Mouse (Mus musculus) liver, postnatal 0 days (tissue): ENCODE results near the gene Fam19a5. TPM values are rescaled to one million over a fixed set of nuclear protein-coding genes. Genes with fewer than 3 reads are reported as not detected.

Experiments used
- ATAC-seq: fragments of 200-750 bp; cut with Nextera tagmentation; 2 replicates; pipeline ENCODE4 v1.8.0; 2017; ENCODE audit warnings: mild to moderate bottlenecking, moderate library complexity
- DNase-seq: peaks from one replicate; pipeline ENCODE4 v3.0.0-alpha.2; 2016
- H3K27ac ChIP-seq: fragments of 300-500 bp; sonication (generic); 2 replicates; pipeline ENCODE4 v1.5.1; 2014; ENCODE audit warnings: antibody characterized with exemption, moderate library complexity, mild to moderate bottlenecking, low read depth
- H3K27me3 ChIP-seq: fragments of 300-500 bp; sonication (generic); 2 replicates; pipeline ENCODE4 v1.6.1; 2014; ENCODE audit warnings: low read length, control low read depth, mixed read lengths; ENCODE audit not compliant: insufficient read depth
- H3K36me3 ChIP-seq: fragments of 300-500 bp; sonication (generic); replicated peaks from 2 replicates; pipeline ENCODE4 v1.6.1; 2014; ENCODE audit warnings: mild to moderate bottlenecking, control low read depth, low read length, moderate library complexity, mixed read lengths; ENCODE audit not compliant: insufficient read depth
- H3K4me1 ChIP-seq: fragments of 300-500 bp; sonication (generic); 2 replicates; pipeline ENCODE4 v1.6.1; 2014; ENCODE audit warnings: antibody characterized with exemption, mild to moderate bottlenecking, control low read depth; ENCODE audit not compliant: insufficient read depth
- H3K4me2 ChIP-seq: fragments of 300-500 bp; sonication (generic); 2 replicates; pipeline ENCODE4 v1.6.1; 2014; ENCODE audit warnings: low read depth, mild to moderate bottlenecking, low read length, moderate library complexity, mixed read lengths
- H3K4me3 ChIP-seq: fragments of 300-500 bp; sonication (generic); 2 replicates; pipeline ENCODE4 v1.5.1; 2014; ENCODE audit warnings: low read depth, low read length
- H3K9ac ChIP-seq: fragments of 300-500 bp; sonication (generic); replicated peaks from 2 replicates; pipeline ENCODE4 v1.6.1; 2014; ENCODE audit warnings: mild to moderate bottlenecking, moderate library complexity
- H3K9me3 ChIP-seq: fragments of 300-500 bp; sonication (generic); 2 replicates; pipeline ENCODE4 v1.6.1; 2016; ENCODE audit warnings: mild to moderate bottlenecking, control low read depth, low read length, mixed read lengths
- CTCF ChIP-seq: sonication (generic); IDR thresholded peaks from 2 replicates; pipeline ENCODE4 v1.5.1; 2016; ENCODE audit warnings: antibody characterized with exemption, low read depth
- EP300 ChIP-seq: IDR thresholded peaks from 2 replicates; pipeline ENCODE4 v1.6.1; 2016; ENCODE audit warnings: antibody characterized with exemption, low read depth, mild to moderate bottlenecking
- WGBS: fragments of 180-500 bp; shearing (Covaris S2); extraction: QIAGEN DNeasy Blood & Tissue Kit; methylation state at CpG from one replicate; pipeline ENCODE4 v1.1.7; 2014; ENCODE audit not compliant: insufficient replicate concordance; 5-methylcytosine and 5-hydroxymethylcytosine counted together
- polyA plus RNA-seq: library from polyadenylated mRNA; unstranded; fragments of >200 nt; fragmentation: Nextera tagmentation; extraction: Ambion mirVana; gene quantifications from 2 replicates; pipeline ENCODE4 v1.2.1, GENCODE M21; 2015

The Fam19a5 gene
- polyA plus RNA-seq, 1 experiment from 2014 or later, result not detected

DNA sequence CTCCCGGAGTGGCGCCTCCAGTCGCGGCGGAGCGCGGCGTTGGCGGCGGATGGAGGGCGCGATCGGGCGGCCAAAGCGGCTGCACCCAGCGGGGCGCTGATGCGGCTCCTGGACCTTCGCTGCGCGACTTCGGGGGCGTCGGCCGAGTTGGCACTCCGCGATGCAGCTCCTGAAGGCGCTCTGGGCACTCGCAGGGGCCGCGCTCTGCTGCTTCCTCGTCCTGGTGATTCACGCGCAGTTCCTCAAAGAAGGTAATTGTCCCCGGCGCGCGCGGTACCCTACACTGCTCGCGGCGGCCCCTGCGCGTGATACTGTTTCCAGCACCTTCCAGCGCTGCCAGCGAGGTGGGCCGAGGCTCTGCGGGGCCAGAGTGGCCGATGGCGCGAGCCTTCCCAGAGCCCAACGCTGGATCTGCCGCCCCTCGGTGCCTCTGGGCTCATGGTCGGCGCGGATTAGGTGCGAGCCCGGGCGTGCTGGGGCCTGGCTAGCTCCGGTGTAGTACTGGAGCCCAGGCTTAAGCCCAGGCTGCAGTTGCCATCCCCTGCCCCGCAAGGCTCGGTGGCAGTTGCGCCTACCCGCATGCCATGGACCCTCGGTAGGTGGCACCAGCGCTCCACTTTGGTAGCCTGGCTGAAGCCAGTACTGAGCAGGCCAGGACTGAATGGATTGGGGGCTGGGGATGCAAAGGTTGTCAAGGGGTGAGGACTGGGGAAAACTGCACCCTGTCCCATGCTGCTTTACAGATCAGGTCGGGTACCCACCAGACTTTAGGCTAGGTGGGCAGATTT lies 81.3 kb downstream of the Fam19a5 start:
- 0 out of 2 replicates have a peak, but pooled peaks cover 2% of the 10 kb centered on the region for H3K4me1 ChIP-seq
- WGBS, result 1% methylated on average over 56 of the region's 68 CpGs
- H3K9me3 ChIP-seq, result no peaks in the 10 kb centered on the region
- peak; percentile 70 for DNase-seq
- H3K9ac ChIP-seq, result no peak overlapping the region
- H3K36me3 ChIP-seq, result no peaks in the 10 kb centered on the region
- peak; percentile 76 for TF ChIP-seq CTCF
- TF ChIP-seq EP300, result no peak
- peak overlapping the region; percentile 33; the same call in 1 of the 2 replicates for H3K4me3 ChIP-seq
- no peak overlapping the region for H3K27ac ChIP-seq
- H3K27me3 ChIP-seq, result peaks cover 43% of the 10 kb centered on the region
- peak overlapping the region; percentile 67 for H3K4me2 ChIP-seq
- ATAC-seq, result peak; percentile 35; the same call in 1 of the 2 replicates

DNA sequence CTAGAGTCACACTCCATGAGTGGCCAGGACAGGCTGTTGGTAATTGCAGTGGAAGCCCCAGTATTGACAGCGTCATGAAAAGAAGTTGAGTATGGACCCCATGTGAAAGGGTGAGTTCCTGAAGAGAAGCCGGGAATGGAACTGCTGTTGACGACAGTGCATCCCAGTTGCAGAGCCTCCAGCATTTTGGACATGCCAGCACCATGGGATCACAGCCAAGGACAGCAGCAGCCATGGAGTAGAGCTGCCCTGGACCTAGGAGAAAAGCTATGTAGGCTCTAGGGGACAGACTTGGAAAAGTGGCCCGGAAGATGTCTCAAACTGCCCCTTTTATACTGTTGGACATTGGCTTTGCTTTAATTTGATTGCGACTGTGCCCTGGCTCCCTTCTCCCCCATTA lies 91.2 kb downstream of the Fam19a5 start:
- TF ChIP-seq CTCF, result no peak
- no peak for TF ChIP-seq EP300
- Histone ChIP-seq H3K9ac (no peak overlapping the region), H3K4me2 (no peak overlapping the region), H3K9me3 (no peaks in the 10 kb centered on the region), H3K4me3 (no peak overlapping the region), H3K27ac (no peak overlapping the region), H3K36me3 (no peaks in the 10 kb centered on the region), H3K27me3 (no peaks in the 10 kb centered on the region), H3K4me1 (no peaks in the 10 kb centered on the region)
- 69% methylated on average over 5 of the region's 5 CpGs for WGBS
- no peak for DNase-seq
- no peak for ATAC-seq

DNA sequence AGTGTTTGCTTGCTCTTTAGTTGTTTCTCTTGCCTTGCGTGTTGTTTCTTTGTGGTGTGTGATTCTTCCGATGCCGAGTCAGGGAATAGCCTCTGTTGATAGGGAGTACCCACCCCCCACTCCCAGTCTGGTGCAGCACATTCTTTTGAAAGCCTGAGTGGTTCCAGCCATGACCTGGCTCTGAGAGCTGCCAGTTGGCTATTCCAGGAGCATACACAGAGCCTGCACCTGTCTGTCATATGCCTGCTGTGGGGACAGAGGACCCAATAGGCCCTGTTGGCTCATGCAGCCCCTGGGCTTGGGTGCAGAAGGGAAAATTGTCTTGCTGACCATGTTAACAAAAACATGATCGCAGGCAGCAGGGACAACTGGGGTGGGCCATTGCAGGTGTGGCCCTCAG lies 92.3 kb downstream of the Fam19a5 start:
- H3K9me3 ChIP-seq, result no peaks in the 10 kb centered on the region
- H3K27me3 ChIP-seq, result no peaks in the 10 kb centered on the region
- H3K4me1 ChIP-seq, result no peaks in the 10 kb centered on the region
- no peak overlapping the region for H3K9ac ChIP-seq
- H3K36me3 ChIP-seq, result no peaks in the 10 kb centered on the region
- DNase-seq (no peak), ATAC-seq (no peak)
- TF ChIP-seq CTCF (no peak), EP300 (no peak)
- WGBS, result 91% methylated on average over 4 of the region's 4 CpGs
- no peak overlapping the region for H3K4me3 ChIP-seq
- H3K27ac ChIP-seq, result no peak overlapping the region
- no peak overlapping the region for H3K4me2 ChIP-seq

DNA sequence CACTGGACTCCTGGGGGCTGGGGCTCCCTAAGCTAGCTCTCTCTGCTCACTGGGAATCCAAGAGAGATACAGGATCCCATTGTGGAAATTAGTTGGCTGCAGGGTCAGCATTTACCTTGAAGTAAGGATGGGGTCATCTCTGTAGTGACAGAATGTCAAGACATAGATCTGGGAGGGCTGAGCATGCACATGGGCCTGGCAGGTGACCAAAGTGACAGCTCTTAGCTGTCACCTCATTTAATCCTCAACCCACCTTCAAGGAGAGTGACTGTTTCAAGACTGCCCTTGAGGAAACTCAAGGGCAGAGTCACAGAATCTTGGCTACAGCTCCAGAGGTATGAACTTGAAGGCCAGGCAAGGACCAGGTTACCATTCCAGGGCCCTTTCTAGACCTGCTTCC lies 93.1 kb downstream of the Fam19a5 start:
- no peaks in the 10 kb centered on the region for H3K4me1 ChIP-seq
- H3K27ac ChIP-seq, result no peak overlapping the region
- no peak for DNase-seq
- no peaks in the 10 kb centered on the region for H3K36me3 ChIP-seq
- TF ChIP-seq CTCF (no peak), EP300 (no peak)
- no peaks in the 10 kb centered on the region for H3K27me3 ChIP-seq
- no peaks in the 10 kb centered on the region for H3K9me3 ChIP-seq
- no peak overlapping the region for H3K9ac ChIP-seq
- no peak overlapping the region for H3K4me3 ChIP-seq
- ATAC-seq, result no peak
- no peak overlapping the region for H3K4me2 ChIP-seq

DNA sequence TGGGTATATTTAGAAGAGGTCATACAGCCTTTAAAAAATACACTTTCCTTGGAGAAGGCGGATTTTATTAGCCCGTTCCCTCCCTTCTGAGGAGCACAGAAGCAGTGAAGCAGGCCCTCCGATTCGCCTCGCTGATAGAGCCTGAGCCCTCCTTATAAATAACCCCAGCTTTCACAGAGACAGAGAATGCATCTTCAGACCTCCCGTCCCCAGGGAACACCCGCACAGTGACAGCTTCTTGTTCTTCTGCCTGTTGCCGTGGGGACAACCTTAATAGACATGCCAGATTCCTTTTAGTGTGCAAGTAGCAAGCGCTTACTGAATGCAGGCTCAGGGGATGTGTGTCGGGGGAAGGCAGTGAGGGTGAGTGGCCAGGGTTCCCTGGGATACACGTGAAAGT lies 94.2 kb downstream of the Fam19a5 start:
- H3K36me3 ChIP-seq, result no peaks in the 10 kb centered on the region
- no peaks in the 10 kb centered on the region for H3K4me1 ChIP-seq
- H3K9ac ChIP-seq, result no peak overlapping the region
- H3K27ac ChIP-seq, result no peak overlapping the region
- H3K4me2 ChIP-seq, result no peak overlapping the region
- 76% methylated on average over 11 of the region's 11 CpGs for WGBS
- ATAC-seq (no peak), DNase-seq (no peak)
- H3K27me3 ChIP-seq, result no peaks in the 10 kb centered on the region
- no peaks in the 10 kb centered on the region for H3K9me3 ChIP-seq
- TF ChIP-seq EP300, result no peak
- no peak overlapping the region for H3K4me3 ChIP-seq

DNA sequence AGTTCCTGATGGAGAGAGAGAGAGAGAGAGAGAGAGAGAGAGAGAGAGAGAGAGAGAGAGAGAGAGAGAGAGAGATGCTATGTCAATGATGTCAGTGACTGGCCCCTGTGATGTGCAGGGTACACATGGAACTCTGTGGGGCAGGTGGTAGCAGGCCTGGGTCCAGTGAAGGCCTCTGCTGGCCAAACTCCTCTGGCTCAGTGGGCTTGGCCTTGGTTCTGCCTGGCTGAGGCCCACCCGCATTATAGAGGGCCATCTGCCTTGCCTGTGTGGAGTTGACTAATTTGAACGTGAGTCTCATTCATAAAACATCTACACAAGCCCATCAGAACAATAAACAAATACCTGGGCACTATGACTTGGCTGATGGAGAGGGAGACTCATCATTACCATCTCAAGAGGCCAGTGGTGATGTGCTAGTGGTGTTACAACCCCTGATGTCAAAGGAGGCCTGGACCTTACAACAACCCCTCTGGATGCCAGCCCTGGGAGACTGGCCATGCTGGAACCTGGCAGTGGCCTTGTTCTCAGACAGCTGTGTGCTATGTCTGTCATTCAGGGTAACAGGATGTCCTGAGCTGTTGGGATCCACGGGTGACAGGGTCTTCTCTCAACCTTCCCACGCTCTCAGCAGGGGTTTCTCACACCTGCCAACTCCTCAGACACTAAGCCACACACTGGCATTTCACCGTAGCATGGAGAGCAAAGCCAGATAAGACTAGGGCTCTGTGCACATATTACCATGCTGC lies 102.4 kb downstream of the Fam19a5 start:
- no peaks in the 10 kb centered on the region for H3K27me3 ChIP-seq
- no peak overlapping the region for H3K27ac ChIP-seq
- 58% methylated on average over 5 of the region's 5 CpGs for whole genome bisulfite sequencing
- H3K36me3 ChIP-seq, result no peaks in the 10 kb centered on the region
- H3K4me1 ChIP-seq, result no peaks in the 10 kb centered on the region
- H3K4me3 ChIP-seq, result no peak overlapping the region
- DNase-seq, result no peak
- no peaks in the 10 kb centered on the region for H3K9me3 ChIP-seq
- TF ChIP-seq EP300 (no peak), CTCF (no peak)
- no peak overlapping the region for H3K9ac ChIP-seq
- no peak overlapping the region for H3K4me2 ChIP-seq
- no peak for ATAC-seq
